Mouse (Mus musculus): ENCODE measurements around the gene Kank3. TPM values are rescaled to one million over a fixed set of nuclear protein-coding genes. Genes with fewer than 3 reads are reported as not detected.

Gene Kank3
- polyA plus RNA-seq, 1 experiment from 2014 or later: 29.5 TPM

DNA sequence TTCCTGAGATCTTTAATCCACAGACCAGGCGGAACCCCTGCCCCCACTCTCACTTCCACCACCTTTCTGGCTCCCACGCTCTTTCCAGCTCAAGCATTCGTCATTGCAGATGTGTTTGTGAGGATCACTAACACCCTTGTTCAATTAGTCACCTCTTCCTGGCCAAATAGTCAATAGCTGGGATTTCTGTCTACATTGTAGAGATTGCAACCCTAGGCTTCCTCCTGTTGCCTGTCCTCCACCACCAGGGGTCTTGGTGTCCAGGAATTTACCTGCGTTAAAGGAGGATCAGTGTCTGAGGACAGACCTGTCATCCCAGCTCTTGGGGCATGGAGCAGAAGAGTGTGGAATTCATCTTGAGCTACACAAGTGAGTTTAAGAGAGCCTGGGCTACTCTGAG, 28.3 kb upstream of the Kank3 start:
- H3K36me3 ChIP-seq (replicated peaks): peaks cover 15% of the 10 kb centered on the region
- no peak for DNase-seq (ENCODE audit: low spot score)
- H3K4me1 ChIP-seq: peaks cover 70% of the 10 kb centered on the region
- H3K27ac ChIP-seq (replicated peaks): peak overlapping the region; percentile 87
- H3K9me3 ChIP-seq: no peaks in the 10 kb centered on the region
- H3K27me3 ChIP-seq (replicated peaks; ENCODE audit: low read depth, poor library complexity, severe bottlenecking): no peaks in the 10 kb centered on the region
- H3K4me3 ChIP-seq: peak overlapping the region; percentile 62
- 38% methylated on average over 4 of the region's 4 CpGs for WGBS

DNA sequence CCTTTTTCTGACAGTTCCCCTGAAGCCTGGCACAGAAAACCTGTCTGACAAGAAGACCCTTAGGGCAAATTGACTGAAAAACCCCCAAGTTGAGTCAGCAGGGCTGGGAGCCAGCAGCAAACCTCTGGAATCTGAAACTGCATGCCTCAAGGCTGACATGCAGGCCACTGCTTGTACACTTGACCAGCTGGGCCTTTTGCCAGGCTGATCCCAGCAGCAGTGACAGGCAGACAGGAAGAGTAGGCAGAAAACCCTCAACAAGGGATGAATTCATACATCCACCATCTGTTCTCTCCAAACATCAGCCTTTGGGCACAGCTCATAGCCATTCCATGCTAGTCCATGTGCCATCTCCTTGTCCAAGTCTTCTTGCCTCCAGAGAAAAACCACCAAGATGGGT, 26.9 kb upstream of the Kank3 start:
- peak; percentile 48 for DNase-seq (ENCODE audit: low spot score)
- no peaks in the 10 kb centered on the region for H3K27me3 ChIP-seq (replicated peaks; ENCODE audit: low read depth, poor library complexity, severe bottlenecking)
- peaks cover 64% of the 10 kb centered on the region for H3K4me1 ChIP-seq
- peak overlapping the region; percentile 10; the same call in 1 of the 2 replicates for H3K27ac ChIP-seq (replicated peaks)
- H3K4me3 ChIP-seq: no peak overlapping the region
- H3K9me3 ChIP-seq: no peaks in the 10 kb centered on the region
- peaks cover 2% of the 10 kb centered on the region for H3K36me3 ChIP-seq (replicated peaks)

DNA sequence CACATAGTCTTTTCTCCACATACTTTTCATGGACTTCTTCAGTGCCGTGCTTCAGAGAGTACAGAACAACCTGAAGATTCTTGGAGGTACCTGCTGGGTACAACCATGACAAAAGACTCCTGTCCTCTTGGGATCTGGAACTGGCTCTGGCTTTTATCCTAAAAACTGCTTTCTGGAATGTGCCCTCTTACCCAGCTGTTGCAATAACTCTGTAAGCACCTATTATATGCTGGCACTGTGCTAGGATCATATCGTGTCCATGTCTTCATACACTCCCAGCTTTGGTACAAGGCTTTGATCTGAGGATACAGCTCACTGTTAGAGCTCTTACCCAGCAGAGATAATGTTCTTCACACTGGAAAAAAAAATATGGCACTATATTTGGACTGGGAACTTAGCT, 25.4 kb upstream of the Kank3 start:
- Histone ChIP-seq H3K36me3 (replicated peaks) (no peaks in the 10 kb centered on the region), H3K9me3 (no peaks in the 10 kb centered on the region), H3K4me3 (no peak overlapping the region), H3K27ac (replicated peaks) (no peak overlapping the region), H3K27me3 (replicated peaks; ENCODE audit: low read depth, poor library complexity, severe bottlenecking) (no peaks in the 10 kb centered on the region), H3K4me1 (peaks cover 49% of the 10 kb centered on the region)
- no peak for DNase-seq (ENCODE audit: low spot score)
- 87% methylated on average over 2 of the region's 2 CpGs for WGBS

- 85% methylated on average over 18 of the region's 18 CpGs for WGBS
- Histone ChIP-seq H3K4me3 (no peak overlapping the region), H3K27me3 (replicated peaks; ENCODE audit: low read depth, poor library complexity, severe bottlenecking) (no peaks in the 10 kb centered on the region), H3K9me3 (no peaks in the 10 kb centered on the region), H3K36me3 (replicated peaks) (no peaks in the 10 kb centered on the region), H3K27ac (replicated peaks) (0 out of 2 replicates have a peak overlapping the region, but pooled peaks have one; percentile 4), H3K4me1 (peaks cover 34% of the 10 kb centered on the region)
- DNase-seq (ENCODE audit: low spot score): no peak
These were observed 23.9 kb upstream of the Kank3 start for GRCm38 (mm10) chr17:33786375-33786774.

GRCm38 (mm10) chr17:33788732-33789131, 21.6 kb upstream of the Kank3 start:
- no peaks in the 10 kb centered on the region for H3K9me3 ChIP-seq
- no peak for DNase-seq (ENCODE audit: low spot score)
- peaks cover 11% of the 10 kb centered on the region; the same call in 1 of the 2 replicates for H3K4me1 ChIP-seq
- H3K27ac ChIP-seq (replicated peaks): no peak overlapping the region
- no peaks in the 10 kb centered on the region for H3K36me3 ChIP-seq (replicated peaks)
- no peaks in the 10 kb centered on the region for H3K27me3 ChIP-seq (replicated peaks; ENCODE audit: low read depth, poor library complexity, severe bottlenecking)
- 78% methylated on average over 4 of the region's 4 CpGs for WGBS
- H3K4me3 ChIP-seq: no peak overlapping the region

DNA sequence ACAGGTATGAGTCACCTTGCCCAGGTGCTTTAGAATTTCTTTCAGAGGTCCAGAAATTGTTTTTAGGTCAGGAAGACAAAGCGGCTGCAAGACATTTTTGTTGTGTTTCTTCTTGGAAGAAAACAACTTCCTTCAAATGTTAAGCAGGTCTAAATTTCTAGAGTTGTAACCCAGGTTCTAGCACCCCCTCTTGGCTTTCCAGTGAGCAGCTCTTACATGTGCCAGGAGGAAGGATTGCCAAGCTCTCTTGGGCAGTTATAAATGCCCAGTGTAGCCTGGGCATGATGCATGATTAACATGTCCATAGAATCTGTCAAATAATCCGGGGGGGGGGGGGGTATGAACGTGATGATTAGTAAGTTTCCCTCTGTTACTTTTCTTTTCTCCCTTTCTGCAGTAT, 12.0 kb upstream of the Kank3 start:
- H3K27me3 ChIP-seq (replicated peaks; ENCODE audit: low read depth, poor library complexity, severe bottlenecking): no peaks in the 10 kb centered on the region
- H3K9me3 ChIP-seq: no peaks in the 10 kb centered on the region
- H3K36me3 ChIP-seq (replicated peaks): no peaks in the 10 kb centered on the region
- 59% methylated on average over 3 of the region's 3 CpGs for WGBS
- no peak overlapping the region for H3K4me3 ChIP-seq
- H3K4me1 ChIP-seq: no peaks in the 10 kb centered on the region
- no peak for DNase-seq (ENCODE audit: low spot score)
- no peak overlapping the region for H3K27ac ChIP-seq (replicated peaks)

DNA sequence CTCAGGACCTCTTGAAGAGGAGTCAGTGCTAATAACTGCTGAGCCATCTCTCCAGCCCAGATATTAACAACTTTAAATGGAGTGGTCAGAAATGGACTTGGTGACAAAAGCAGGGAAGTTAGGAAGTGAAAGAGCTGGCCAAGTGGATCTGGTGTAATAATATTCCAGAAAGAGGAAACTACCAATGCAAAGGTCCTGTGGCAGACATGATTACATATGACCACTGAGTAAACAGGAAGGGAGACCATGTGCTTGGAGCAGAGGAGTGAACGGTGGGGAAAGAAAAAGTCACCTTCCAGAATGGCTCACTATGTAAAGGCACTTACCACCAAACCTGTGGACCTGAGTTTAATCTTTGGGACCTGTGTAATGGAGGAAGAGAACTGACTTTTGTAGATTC, 11.0 kb upstream of the Kank3 start:
- Histone ChIP-seq H3K27ac (replicated peaks) (no peak overlapping the region), H3K4me3 (no peak overlapping the region), H3K9me3 (no peaks in the 10 kb centered on the region), H3K36me3 (replicated peaks) (no peaks in the 10 kb centered on the region), H3K27me3 (replicated peaks; ENCODE audit: low read depth, poor library complexity, severe bottlenecking) (no peaks in the 10 kb centered on the region), H3K4me1 (no peaks in the 10 kb centered on the region)
- 69% methylated on average over 1 of the region's 1 CpGs for WGBS
- no peak for DNase-seq (ENCODE audit: low spot score)

DNA sequence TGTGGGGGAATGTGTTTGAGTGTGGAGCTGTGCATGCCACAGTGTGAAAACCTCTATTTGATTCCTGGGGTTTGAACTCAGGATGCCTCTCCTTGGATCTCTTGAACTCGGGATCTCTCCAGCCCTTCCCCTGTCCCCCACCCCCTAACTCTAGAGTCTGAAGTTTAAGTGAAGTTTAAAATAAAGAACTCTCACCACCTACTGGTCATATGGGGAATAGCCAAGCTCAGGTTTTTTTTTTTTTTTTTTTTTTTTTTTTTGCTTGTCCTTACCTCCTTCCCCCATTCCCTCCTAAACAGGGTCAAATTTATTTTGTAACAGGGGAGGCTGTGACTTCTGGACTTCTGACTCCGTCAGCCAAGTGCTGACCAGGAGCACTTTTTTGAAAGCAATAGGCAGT, 8.1 kb upstream of the Kank3 start:
- Histone ChIP-seq H3K27ac (replicated peaks) (no peak overlapping the region), H3K9me3 (no peaks in the 10 kb centered on the region), H3K27me3 (replicated peaks; ENCODE audit: low read depth, poor library complexity, severe bottlenecking) (no peaks in the 10 kb centered on the region), H3K4me3 (no peak overlapping the region), H3K36me3 (replicated peaks) (no peaks in the 10 kb centered on the region), H3K4me1 (0 out of 2 replicates have a peak, but pooled peaks cover 4% of the 10 kb centered on the region)
- WGBS: 6% methylated on average over 2 of the region's 2 CpGs
- no peak for DNase-seq (ENCODE audit: low spot score)

GRCm38 (mm10) chr17:33804205-33804604, 6.1 kb upstream of the Kank3 start:
- 60% methylated on average over 4 of the region's 4 CpGs for WGBS
- DNase-seq (ENCODE audit: low spot score): no peak
- H3K4me1 ChIP-seq: peaks cover 11% of the 10 kb centered on the region; the same call in 1 of the 2 replicates
- no peaks in the 10 kb centered on the region; the same call in 1 of the 2 replicates for H3K27me3 ChIP-seq (replicated peaks; ENCODE audit: low read depth, poor library complexity, severe bottlenecking)
- H3K27ac ChIP-seq (replicated peaks): no peak overlapping the region
- no peaks in the 10 kb centered on the region for H3K9me3 ChIP-seq
- H3K36me3 ChIP-seq (replicated peaks): no peaks in the 10 kb centered on the region
- no peak overlapping the region for H3K4me3 ChIP-seq

- Histone ChIP-seq H3K4me3 (no peak overlapping the region), H3K4me1 (peaks cover 11% of the 10 kb centered on the region; the same call in 1 of the 2 replicates), H3K27ac (replicated peaks) (no peak overlapping the region), H3K27me3 (replicated peaks; ENCODE audit: low read depth, poor library complexity, severe bottlenecking) (no peaks in the 10 kb centered on the region; the same call in 1 of the 2 replicates), H3K36me3 (replicated peaks) (no peaks in the 10 kb centered on the region), H3K9me3 (no peaks in the 10 kb centered on the region)
- DNase-seq (ENCODE audit: low spot score): no peak
- WGBS: 70% methylated on average over 1 of the region's 1 CpGs
These were observed 5.6 kb upstream of the Kank3 start for GRCm38 (mm10) chr17:33804745-33805144.

GRCm38 (mm10) chr17:33807181-33807888, 3.0 kb upstream of the Kank3 start:
- DNase-seq (ENCODE audit: low spot score): no peak
- H3K4me1 ChIP-seq: peaks cover 22% of the 10 kb centered on the region
- WGBS: 60% methylated on average over 8 of the region's 9 CpGs
- H3K4me3 ChIP-seq: no peak overlapping the region
- no peaks in the 10 kb centered on the region for H3K36me3 ChIP-seq (replicated peaks)
- no peak overlapping the region for H3K27ac ChIP-seq (replicated peaks)
- H3K9me3 ChIP-seq: no peaks in the 10 kb centered on the region
- peaks cover 13% of the 10 kb centered on the region for H3K27me3 ChIP-seq (replicated peaks; ENCODE audit: low read depth, poor library complexity, severe bottlenecking)

GRCm38 (mm10) chr17:33808192-33808591, 2.1 kb upstream of the Kank3 start:
- Histone ChIP-seq H3K4me1 (peaks cover 29% of the 10 kb centered on the region), H3K27ac (replicated peaks) (no peak overlapping the region), H3K4me3 (no peak overlapping the region), H3K9me3 (no peaks in the 10 kb centered on the region), H3K36me3 (replicated peaks) (no peaks in the 10 kb centered on the region), H3K27me3 (replicated peaks; ENCODE audit: low read depth, poor library complexity, severe bottlenecking) (peaks cover 13% of the 10 kb centered on the region)
- no peak for DNase-seq (ENCODE audit: low spot score)
- 43% methylated on average over 10 of the region's 10 CpGs for WGBS

- no peak for DNase-seq (ENCODE audit: low spot score)
- Histone ChIP-seq H3K27me3 (replicated peaks; ENCODE audit: low read depth, poor library complexity, severe bottlenecking) (peaks cover 13% of the 10 kb centered on the region), H3K4me3 (peak overlapping the region; percentile 61), H3K27ac (replicated peaks) (no peak overlapping the region), H3K36me3 (replicated peaks) (no peaks in the 10 kb centered on the region; the same call in 1 of the 2 replicates), H3K4me1 (peaks cover 25% of the 10 kb centered on the region), H3K9me3 (no peaks in the 10 kb centered on the region)
- 27% methylated on average over 7 of the region's 7 CpGs for WGBS
These were observed 810 bp downstream of the Kank3 start for GRCm38 (mm10) chr17:33811142-33811516.
